Mouse (Mus musculus) kidney, postnatal 4 days (tissue): ENCODE measurements around the gene Gpr15.

Source experiments
- DNase-seq, 2 experiments: peaks; one replicate each; pipeline ENCODE4 v3.0.0; 2021; ENCODE audit warnings: mixed read lengths in 2 of 2

Gene Gpr15

DNA sequence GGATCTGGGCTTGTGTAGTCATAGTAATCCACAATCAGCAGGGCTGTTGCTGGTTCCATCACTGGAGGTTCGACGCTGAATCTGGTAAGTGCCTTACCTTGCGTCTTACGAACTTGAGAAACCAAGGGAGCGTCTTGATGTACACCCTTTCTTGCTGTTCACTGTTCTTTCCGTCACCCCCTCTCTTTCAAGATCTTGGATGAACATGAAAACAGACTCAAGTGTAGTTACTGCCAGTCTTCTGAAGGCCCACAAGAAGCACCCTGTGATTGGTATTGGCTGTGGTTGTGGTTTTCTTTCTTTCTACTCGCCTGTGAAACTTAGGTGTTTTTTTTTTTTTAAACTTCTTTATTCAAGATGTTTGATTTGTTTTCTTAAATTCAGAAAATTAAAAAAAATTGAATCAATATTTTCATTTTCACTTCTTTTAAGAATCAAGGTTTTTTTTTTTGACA is at the start of gene Gpr15:
Gene Gpr15 (minus strand): TSS at position 405 of the 455 bp plus-strand sequence.
- DNase-seq: no peak

DNA sequence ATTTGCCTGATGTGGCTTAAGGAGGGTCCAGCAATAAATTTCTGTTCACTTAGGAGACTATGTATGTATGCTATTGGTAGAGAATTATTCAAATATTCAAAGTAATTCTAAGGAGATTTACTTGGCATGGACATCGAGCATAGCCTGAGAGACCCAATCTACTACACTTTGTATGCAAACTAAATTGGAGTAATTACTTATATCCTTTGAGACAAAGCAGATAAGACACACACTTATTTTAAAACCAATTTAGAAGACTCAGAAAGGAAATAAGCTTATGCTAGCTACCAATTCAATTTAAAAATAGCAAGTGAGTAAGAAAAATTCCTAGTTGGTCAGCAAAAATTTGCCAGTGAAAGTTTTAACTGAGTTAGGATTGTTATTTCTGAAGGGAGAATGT is 44.2 kb upstream of the Gpr15 start, which contains the start of gene Olfr172:
Gene Olfr172 (minus strand): TSS at position 101 of the 400 bp plus-strand sequence.
- DNase-seq: no peak

DNA sequence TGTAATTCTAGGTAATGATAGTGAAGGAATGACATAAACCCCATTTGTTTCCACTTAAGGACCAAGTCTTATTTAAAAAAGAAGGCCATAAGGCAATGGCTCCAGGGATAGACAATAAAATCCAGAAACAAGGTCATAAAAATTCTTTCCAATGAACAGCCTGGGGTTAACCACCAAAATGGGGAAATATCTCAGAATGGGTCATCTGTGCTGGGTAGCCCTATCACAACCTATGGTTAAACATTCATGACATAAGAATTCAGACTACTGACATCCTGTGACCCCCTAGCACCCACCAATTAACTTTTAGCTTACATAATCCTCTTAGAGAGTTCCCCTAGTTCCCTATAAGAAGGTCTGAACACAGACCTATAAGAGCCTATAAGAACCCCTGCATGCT is 37.3 kb upstream of the Gpr15 start:
- no peak for DNase-seq

DNA sequence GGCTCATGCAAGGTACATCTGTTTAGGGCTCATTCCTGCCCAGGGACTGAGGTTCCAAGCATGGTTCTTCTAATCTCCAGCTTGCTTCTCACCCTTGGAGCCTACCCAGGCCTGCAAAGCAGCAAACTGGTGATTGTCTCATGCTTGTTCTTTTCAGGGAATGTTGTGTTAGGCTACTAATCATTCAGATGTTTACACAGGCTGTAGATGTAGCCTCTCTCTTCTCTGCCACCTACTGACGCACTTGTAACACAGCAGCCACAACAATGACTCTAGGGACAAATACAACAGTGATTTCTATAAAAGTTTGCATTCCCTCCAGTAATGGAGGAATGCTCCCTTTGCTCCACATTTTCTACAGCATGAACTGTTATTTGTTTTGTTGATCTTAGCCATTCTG is 32.4 kb upstream of the Gpr15 start:
- no peak for DNase-seq

DNA sequence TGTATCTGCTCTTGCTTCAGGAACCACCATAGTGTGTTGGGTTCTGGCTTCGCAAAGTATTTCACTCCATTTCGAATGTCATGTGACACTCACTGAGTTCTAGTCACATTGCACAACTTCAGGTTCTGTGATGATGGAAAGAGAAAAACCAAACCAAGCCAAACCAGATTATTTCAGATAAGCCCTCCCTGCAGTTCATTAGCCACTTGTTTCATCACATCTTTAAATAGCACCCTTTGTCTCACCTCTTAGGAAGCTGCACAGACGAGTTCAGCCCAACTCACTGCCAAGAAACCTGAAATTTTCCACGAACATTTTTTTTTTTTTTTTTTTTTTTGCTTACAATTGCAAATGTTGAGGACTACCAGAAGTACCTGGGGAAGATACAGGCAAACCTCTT is 27.8 kb upstream of the Gpr15 start:
- DNase-seq: no peak

DNA sequence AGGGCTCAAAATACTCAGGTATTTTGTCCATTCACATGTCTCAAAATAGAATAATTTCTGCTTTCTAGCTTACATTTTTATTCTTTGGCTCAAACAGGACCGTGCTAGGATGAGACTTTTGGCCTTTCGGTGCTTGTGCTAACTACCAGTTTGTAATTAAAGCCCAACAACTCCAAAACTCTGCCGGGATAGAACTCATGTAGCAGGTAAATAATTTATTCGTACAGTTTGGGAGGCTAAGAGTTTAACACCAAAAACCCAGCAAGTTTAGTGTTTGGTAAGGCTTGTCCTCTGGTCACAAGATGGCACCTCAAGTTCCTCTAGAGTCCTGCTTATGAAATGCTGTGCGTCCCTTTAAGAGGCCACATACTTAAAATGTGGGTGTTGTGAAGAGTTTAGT is 21.9 kb upstream of the Gpr15 start:
- DNase-seq: no peak

DNA sequence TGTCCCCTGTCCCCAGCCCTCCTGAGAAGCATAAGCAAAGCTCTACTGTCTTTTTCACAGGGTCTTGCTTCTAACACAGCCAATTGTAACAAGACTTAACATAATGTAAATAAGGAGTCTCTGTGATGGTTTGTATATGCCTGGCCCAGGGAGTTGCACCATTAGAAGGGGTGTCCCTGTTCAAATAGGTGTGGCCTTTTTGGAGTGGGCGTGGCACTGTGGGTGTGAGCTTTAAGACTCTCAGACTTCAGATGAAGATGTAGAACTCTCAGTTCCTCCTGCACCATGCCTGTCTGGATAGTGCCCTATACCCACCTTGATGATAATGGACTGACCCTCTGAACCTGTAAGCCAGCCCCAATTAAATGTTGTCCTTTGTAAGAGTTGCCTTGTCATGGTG is 19.9 kb upstream of the Gpr15 start:
- no peak for DNase-seq

DNA sequence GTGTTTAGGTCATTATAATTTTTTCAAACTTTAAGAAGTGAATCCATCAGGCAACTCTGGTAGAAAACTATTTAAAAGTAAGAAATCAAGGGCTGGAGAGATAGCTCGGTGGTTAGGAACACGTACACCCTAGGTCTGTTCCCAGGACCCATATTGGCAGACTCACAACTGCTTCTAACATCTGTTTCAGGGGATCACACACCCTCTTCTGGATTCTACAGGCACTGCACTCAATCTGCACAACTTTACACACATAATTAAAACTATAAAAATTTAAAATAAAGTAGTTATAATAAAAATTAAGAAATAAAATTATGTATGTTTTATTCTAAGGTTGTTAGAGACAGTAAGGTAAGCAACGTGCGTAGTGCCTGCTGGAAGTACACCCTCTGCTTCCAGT is 19.3 kb upstream of the Gpr15 start:
- no peak for DNase-seq

DNA sequence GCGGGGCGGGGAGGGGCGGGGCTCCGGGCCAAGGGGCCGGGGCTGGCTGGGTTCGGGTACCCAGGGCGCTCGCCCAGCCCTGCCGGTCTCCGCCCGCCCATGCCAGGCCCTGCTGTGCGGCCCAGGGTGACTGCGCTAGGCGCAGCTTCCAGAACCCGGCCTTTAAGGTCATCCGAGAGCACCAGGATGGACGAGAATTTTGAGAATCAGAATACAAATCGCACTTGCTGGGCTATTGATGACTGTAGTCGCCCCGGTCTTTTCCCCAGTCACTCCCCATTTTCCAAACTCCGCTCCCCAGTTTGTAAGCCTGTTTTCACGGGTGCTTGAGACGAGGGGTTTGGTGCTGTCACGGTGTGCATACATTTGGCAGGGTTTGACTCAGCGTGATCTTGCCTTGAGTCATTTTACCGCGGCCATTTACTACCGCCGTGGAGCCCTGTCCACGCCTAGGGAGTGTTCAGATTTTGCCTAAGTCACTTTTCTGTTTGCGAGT is 9.4 kb upstream of the Gpr15 start:
- no peak for DNase-seq

DNA sequence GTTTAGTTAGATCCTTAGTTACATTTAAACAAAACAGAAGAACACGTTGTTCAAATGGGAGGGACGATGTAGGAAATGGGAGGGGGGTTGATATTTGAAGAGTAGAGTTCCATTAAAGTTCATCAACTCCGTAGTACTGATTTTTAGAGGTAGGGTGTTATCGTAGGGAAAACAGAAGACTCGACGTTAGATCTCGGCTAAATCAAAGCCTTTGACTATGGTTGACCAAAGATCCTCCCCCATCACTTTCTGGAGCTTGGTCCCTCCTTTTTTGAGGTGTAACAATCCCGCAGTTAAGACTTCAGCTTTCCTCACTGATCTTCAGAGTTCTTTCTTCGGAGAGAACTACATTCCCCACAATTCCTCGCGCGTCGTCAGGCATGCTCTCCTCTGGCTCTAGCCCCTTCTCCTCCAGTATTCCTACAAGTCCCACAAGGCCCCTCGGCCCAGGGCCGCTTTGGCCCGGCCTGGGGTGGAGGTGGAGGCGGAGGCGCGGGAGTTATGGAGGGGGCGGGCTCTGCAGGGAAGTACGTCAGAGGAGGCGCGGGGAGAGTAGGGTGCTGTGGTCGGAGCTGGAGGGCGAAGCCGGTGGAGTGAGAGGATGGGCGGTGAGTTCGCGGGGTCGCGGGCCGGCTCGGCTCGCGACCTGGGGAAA is 8.7 kb upstream of the Gpr15 start, which contains the start of gene Cldnd1:
Gene Cldnd1 (plus strand): TSS at position 434 of the 655 bp plus-strand sequence.
- peak; percentile 94 to 96 for DNase-seq

DNA sequence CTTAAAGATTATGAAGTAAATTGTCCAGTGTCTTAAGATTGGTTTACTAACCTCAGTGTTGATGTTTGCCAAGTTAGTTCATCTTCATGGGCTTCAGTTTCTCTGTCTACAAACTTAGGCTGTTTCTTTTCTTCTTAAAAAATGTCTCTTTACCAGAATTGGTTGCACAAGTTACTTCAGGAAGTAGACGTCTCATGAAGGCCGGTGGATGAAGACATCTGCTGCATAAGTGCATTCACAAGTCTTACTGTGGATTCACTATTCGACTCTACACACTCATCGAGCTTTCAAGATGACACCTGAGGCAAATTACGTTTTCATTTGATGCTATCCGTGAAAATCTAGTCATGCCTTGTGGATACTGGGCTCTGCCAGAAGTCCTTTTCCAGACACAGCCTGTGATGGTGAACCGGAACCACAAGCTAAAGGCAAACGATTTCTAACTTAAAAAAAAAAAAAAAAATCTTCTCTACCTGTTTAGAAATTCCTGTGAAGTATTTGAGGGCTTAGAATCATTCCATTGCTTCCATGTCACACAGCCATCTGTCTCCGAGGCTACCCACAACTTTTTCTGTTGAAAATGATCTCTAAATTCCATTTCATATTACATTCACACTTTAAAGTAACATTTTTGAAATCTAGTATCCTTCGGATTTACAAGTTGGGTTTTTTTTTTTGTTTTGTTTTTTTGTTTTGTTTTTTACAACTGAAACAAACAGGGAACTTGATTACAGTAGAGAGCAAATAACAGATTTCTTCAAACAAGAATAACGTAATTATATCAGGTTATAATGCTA is 8.0 kb upstream of the Gpr15 start:
- no peak for DNase-seq

DNA sequence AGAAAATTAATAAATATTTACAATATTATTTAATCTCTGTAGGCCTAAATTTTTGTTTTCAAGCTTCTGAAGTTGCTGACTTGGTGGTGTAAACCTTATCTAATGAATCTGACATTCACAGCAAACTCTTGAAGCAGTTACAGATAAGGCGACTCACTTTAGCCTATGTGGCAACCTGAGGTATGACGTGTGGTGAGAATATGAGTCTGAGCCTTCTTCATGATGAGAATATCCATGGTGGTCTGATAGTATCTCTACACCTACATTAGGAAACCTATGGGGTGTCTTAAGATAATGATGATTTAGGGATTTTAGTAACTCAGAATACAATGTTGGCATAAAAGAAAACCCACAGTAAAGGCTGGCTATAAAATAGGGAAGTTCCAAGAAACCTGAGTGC is 3.4 kb upstream of the Gpr15 start:
- no peak for DNase-seq

DNA sequence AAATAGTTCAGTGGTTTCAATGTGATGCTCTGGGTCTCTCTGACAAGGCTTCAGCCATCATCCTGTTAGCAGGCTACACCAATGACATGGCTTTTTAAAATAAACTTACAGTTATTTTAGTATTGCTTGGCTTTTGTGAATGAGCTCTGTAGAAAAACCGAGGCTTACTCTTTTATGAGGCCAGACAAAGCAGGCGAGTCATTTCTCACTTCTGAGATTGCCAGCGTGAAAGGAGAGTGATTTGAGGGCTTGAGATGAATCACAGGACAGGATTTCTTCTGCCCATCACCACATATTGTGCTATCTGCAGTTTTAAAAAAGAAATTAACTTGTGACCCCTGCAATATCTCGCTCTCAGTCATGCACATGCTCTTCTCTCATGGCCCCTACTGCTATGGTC is 3.9 kb downstream of the Gpr15 start:
- DNase-seq: no peak

DNA sequence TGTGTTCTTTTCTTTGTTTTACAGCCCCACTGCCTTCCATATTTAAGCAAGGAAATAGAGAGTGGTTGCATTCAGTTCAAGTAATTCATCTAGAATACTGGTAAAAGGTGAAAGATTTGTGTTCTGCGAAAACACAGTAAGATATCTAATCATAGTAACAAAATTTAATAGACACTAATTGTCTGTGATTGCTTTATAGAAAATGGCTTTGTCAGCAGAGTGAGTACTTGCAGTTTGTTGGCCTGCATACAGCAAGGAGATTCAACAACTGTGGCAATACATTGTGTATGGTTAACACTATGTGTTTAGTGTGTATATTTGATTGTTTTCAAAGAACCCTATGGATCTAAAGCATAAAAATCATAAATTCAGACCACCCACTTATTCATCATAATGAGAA is 5.7 kb downstream of the Gpr15 start:
- no peak for DNase-seq

DNA sequence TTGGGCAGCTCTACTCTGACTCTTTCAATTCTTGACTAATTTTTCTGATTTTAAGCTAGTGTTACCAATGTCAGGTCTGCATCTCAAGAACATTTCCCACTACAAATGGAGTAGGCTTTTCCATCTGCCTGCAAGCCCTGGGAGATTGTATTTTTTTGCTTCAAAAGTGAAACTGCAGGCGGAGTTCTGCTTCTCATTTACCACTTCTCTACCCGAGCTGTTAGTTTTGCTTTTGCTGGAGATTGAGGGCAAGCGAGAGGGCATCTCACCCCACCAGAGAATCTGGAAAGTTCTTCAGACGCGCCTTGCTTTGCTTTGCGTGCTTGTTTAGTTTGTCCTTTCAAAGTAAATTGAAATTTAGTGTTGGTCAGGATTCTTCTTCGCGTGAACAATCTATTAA is 6.6 kb downstream of the Gpr15 start:
- no peak for DNase-seq

DNA sequence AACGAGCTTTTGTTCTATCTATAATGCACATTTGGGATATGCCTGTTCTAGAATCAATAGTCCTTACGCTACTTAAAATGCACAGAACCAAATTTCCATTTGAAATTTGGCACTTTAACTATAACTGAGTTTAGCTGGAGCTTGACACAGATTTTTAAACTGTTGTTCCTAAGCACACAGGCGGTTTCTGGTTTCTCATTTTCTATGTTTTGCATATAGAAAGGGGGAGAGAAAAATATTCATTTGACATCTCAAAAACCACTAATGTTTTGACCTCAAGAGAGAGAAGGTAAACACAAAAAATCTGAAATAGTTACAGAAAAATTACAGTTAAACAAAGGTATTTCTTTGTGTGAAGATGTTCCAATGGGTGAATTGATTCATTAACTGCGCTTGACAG is 9.3 kb downstream of the Gpr15 start:
- no peak for DNase-seq

DNA sequence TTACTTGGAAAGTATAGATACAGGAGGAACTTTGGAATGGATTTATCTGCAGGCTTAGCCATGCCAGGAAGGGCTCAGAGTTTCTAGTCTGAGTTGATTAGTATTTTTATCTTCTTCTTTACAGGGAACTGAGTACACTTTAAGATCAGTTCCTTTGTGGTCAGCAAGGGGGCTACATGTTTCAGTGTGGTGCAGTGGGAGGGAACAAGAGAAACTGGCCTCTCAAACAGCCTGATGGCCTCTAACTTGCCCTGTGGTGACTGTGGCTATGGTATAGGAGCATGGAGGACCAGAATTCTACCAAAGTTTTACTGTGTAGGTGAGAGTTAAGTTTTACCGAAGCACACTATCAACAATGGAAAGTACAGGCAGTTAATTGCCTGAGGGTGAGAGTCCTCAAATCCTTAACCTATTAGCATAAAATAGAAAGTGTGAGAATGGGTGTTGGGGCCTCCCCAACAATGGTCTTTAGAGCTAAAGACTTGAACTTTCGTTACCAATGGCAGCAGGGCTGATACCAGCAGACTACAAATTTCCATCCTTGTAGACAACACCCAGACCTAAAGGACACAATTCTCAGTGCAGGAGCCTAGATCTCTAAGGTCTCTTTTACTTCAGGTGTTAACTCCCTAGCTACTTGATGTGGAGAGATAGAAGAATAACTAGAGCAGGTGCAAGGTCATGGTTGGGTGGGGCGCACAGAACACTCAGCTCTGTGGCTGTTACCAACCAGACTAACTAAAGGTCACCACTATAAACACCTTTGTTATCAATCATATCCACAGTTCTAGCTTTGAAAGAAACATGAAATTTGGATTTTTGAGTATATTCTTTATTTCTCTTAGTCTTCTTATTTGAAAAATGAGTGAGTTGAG is 10.0 kb downstream of the Gpr15 start:
- no peak for DNase-seq

DNA sequence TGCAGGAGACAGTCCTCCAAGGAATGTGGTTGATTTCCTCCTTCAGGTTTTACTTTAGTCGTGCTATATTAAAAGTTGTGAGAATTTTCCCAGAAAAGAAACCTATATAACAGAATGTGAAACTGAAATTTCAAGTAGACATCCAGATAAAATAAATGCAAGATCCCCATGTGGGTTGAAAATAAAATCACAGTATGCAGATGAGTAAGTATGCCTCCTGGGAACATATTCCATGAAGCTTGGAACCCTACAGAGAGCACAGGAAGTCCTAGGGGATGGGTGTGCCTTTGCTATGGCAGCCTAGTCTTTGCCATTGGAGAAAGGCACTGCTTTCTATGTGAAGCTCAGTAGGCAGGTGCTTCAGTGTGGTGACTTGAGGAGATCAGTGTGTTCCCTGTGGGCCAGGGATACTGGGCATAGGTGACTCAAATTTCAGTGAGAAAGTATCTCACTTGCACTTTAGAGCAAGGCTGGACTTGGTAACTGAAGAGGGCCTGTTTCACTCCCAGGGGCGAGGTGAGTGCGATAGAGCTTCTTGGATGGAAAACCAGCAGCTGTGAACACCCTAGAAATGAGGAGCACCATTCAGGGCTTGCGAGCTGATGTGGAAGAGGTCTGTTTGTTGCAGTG is 11.5 kb downstream of the Gpr15 start:
- DNase-seq: no peak

DNA sequence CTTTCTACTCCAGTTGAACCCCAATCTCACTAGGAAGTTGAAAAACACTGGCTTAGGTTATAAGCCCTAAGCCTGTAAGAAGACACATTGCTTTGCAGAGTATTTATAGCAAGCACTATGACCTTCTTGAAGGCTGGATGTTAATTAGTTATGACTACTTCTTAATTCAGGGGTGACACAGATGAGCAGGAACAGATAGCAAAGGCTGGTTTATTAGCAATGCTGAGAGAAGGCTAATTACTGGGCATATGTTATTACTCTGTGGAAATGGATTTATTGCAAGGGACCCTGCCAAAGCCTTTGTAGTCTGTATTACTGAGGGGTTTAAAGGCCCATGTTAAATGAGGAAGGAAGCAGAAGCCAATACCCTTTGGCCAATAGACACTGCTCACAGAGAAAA is 13.9 kb downstream of the Gpr15 start:
- DNase-seq: no peak

DNA sequence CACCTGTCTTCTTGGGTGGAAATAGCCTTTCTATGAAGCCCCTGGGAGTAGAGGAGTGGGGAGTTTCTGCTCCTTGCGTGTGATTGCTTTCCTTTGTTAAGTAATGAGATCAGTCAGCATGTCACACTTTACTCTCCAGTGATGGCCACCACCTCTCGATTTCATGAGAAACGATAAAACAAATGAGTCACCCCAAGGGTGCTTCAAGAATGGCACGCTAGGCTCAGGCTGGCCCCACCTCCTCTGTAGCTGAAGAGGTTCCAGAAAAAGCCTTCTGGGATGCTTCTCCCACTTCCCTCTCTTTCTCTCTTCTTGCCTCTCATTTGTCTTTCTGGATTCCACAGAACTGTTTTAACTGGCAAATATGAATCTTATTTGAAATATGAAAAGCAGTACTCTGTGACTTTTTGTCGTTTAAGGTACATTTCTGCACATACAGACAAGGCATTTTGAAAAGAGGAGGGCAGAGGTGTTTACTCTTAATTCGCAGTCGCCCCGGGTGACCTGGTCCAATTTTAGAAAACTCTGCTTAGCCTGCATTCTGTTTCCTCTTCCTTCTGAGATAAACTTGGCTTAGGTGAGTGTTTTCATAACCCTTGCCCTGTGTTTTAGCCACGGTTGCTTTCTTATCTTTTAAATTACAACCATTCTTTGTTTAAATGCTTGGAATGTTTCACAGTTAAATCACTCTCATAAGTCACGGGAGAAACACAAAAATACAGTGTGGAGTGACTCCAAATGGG is 15.3 kb downstream of the Gpr15 start:
- no peak for DNase-seq

DNA sequence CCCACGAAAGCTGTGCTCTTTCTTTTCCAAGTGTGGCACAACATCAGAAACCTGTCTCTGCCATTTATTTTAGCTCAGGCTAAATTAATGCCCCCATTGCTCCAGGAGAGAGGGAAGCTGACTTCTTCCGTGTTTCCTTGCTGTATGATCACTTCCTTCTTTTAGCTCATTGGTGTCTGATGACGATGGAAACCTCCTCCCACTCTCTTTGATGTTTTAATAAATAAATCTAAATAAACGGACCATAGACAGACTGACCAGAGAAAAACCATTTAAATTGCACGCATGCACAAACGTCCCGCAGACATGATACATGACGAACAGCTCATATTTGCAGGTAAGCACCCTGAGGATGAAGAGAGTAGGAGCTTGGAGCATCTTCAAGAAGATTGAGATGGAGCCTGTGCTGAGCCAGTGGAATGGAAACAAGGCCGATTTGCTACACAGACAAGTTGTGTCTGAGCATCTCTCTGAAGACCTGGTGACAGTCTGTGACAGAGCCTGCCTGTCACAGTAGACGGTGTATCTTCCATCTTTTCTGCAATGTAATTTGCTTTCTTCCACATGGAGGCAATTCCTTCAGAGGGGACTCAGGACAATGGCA is 16.4 kb downstream of the Gpr15 start:
- no peak for DNase-seq
